Comparison of ENCODE assay signal across 19 mouse cellular contexts in the genomic region with DNA sequence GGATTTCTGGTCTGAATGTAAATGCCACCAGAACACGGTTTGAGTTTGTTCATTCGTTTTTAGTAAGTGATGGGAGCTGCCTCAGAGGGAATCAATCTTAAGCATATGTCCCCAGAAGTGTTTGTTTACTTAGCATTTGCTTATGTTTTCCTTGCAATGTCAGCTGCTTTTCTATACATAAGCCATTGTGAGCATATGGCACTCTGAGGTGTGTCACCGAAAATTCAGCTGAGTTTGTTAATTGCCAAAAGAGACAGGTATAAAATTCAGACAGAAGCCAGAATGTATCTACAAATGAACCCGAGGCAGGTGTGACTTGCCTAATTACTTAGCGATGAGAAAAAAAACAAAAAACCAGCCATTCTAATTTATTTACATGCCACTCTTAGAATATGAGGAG.
"Had no signal": no experiment of that assay in that cellular context is flagged by ENCODE, and none has a peak within 500 bp of the region (broad histone marks: within the 10 kb centered on the region; RNA-seq: fewer than 3 reads in every experiment).

No protein-coding gene starts in this region.

- DNase-seq: lung, adult 18-20 months; lung, embryonic 14.5 days; lung, postnatal 10 days; lung, postnatal 4 days; midbrain, embryonic 14.5 days; retina, postnatal 1 day; right cerebral cortex, adult 18-20 months; right cerebral cortex, postnatal 25 days; right cerebral cortex, postnatal 4 days; spleen, adult 18-20 months; thymus, adult 18-20 months; thymus, postnatal 14 days; thymus, postnatal 36 days had no signal

- ATAC-seq: midbrain, embryonic 16.5 days had no signal

- H3K9ac ChIP-seq: lung, embryonic 14.5 days; midbrain, embryonic 12.5 days; neural tube, embryonic 13.5 days; neural tube, embryonic 15.5 days had no signal

- H3K27me3 ChIP-seq: midbrain, embryonic 12.5 days; neural tube, embryonic 13.5 days; neural tube, embryonic 15.5 days had no signal

- H3K27ac ChIP-seq: midbrain, embryonic 10.5 days; midbrain, embryonic 12.5 days; neural tube, embryonic 13.5 days; neural tube, embryonic 15.5 days had no signal

- H3K4me1 ChIP-seq: midbrain, embryonic 10.5 days; midbrain, embryonic 12.5 days; neural tube, embryonic 13.5 days; neural tube, embryonic 15.5 days had no signal

- H3K4me2 ChIP-seq: lung, embryonic 14.5 days; midbrain, embryonic 12.5 days; neural tube, embryonic 13.5 days; neural tube, embryonic 15.5 days had no signal

- H3K4me3 ChIP-seq: midbrain, embryonic 10.5 days; midbrain, embryonic 12.5 days; myocyte; neural tube, embryonic 13.5 days; neural tube, embryonic 15.5 days had no signal

- H3K36me3 ChIP-seq: midbrain, embryonic 10.5 days; midbrain, embryonic 12.5 days; neural tube, embryonic 13.5 days; neural tube, embryonic 15.5 days had no signal

- H3K9me3 ChIP-seq: midbrain, embryonic 10.5 days; midbrain, embryonic 12.5 days; neural tube, embryonic 13.5 days; neural tube, embryonic 15.5 days had no signal
